Mouse (Mus musculus) lung, adult 2 months (tissue): ENCODE measurements around the gene Tmod4.

Source experiments
- CTCF ChIP-seq: fragments of 200-500 bp; IDR thresholded peaks from 2 replicates; pipeline ENCODE4 v1.5.1; 2011; ENCODE audit warnings: mild to moderate bottlenecking, low read length, control low read depth; ENCODE audit not compliant: insufficient read depth
- POLR2A ChIP-seq: fragments of 200-500 bp; IDR thresholded peaks from 2 replicates; pipeline ENCODE4 v1.6.1; 2011; ENCODE audit warnings: low read depth, mild to moderate bottlenecking, control low read depth, low read length, borderline replicate concordance; ENCODE audit errors: extremely low read depth

DNA sequence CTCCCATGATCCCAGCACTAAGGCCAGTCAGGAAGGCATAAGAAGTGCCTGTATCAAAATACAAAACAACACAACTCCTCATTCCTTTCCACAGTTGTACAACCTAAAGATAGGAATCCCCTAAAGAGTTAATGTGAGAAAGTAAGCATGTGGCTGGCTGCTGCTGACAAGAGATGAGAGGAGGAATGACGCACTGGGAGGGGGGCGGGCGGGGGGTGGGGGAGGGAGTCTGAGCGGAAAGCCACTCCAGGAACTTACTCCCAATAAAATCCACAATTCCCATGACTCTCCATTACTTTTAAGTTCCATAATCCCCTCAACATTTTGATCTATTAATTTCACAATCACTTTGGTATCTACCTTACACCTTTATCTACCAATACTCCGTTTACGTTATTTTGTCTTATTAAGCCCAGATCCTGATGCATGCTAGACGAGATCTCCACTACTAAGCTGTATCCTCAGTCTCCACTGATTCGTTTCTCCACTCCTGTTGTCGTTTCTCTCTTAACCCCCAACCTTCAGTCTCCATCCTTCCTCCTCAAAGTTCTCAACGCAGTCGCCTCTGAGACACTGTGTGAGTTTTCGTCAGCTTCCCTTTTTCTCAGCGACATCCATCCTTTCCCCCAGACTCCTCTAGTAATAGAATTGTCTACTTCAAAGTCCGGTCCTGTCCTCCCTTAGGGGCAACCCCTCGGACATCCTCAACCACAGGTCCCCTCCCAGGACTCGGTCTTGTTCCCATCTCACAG, 18.5 kb upstream of the Tmod4 start:
- TF ChIP-seq CTCF, result no peak
- no peak for TF ChIP-seq POLR2A
